Mouse (Mus musculus): ENCODE measurements around the gene Lix1l. TPM values are rescaled to one million over a fixed set of nuclear protein-coding genes. Genes with fewer than 3 reads are reported as not detected.
"Not testable (repeated sequence)": the region's sequence is repeated elsewhere in the genome, so short reads cannot be mapped to it uniquely, and the experiment has no call there.

The Lix1l gene
- total RNA-seq, 2 experiments from 2014 or later, result 0.83 to 0.89 TPM

DNA sequence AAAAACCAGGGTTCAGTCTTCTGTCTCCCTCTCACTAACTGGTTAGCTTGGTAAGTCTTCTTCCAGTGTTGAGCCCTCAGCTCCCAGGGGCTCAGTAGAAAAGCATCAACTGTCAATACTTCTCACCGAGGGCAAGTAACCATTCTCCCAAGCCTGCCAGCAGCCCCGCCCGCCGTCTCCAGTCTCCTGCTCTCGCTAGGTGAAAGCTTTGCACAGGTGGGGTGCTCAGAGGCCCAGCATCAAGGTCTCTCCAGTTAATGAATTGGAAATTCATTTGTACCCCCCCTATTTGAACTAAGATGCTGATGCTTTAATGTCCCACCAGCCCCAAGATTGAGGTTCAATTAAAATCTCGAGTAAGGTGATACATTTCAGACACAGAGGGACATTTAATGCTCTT, 19.8 kb upstream of the Lix1l start:
- no peak for ATAC-seq (replicated peaks; ENCODE audit: poor library complexity)

- ATAC-seq (replicated peaks; ENCODE audit: poor library complexity), result no peak
These were observed 19.0 kb upstream of the Lix1l start for GRCm38 (mm10) chr3:96581771-96582515.

DNA sequence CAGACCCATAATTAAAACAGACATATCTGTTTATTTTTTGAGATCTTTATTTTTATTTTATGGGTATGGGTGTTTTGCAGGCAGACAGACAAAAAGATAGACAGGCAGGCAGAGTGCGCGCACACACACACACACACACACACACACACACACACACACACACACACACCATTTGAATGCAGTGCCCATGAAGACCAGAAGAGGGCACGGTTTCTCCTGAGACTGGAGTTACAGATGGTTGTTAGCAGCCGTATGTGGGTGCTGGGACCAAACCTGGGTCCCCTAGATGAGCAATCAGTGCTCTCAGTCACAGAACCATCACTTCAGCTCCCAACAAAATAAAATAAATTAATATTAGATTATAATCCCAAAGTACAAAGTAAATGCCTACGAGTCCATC, 17.6 kb upstream of the Lix1l start:
- no peak for ATAC-seq (replicated peaks; ENCODE audit: poor library complexity)

DNA sequence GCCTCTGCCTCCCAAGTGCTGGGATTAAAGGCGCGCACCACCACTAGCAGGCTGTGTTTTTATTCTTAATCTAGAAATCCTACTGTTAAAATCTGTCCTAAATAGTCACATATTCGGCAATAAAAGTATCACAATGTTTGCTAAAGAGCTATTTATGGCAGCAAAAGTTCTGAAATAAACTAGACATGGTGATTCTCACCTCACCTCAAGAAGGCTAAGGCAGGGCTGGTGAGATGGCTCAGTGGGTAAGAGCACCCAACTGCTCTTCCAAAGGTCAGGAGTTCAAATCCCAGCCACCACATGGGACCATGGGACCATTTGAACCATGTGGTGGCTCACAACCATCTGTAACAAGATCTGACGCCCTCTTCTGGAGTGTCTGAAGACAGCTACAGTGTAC, 10.3 kb upstream of the Lix1l start:
- no peak for ATAC-seq (replicated peaks; ENCODE audit: poor library complexity)

DNA sequence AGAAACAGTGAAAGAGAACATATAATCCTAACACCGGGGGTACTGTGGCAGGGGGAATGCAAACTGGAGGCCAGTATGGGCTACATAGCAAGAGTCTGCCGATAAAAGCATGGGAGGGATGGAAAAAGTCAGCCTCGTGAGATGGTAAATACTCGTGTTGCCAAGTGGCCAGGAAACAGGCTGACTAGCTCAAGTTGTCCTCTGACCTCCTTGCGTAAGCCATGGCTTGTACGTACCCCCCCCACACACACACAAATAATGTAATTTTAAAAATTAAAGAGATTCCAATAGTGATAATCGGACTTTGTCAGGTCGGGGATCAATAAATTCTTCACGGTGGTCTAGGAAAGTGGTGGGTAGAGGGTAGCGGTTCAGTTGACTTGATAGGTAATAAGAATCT, 7.6 kb upstream of the Lix1l start:
- ATAC-seq (replicated peaks; ENCODE audit: poor library complexity), result no peak

- peak; percentile 92 for ATAC-seq (replicated peaks; ENCODE audit: poor library complexity)
These were observed 7.0 kb upstream of the Lix1l start, which contains the start of gene Polr3gl for GRCm38 (mm10) chr3:96593790-96594560. TSS of gene Polr3gl (minus strand) at chr3:96594181.

GRCm38 (mm10) chr3:96594851-96595250, 6.1 kb upstream of the Lix1l start:
- no peak for ATAC-seq (replicated peaks; ENCODE audit: poor library complexity)

- no peak for ATAC-seq (replicated peaks; ENCODE audit: poor library complexity)
These were observed 5.3 kb upstream of the Lix1l start for GRCm38 (mm10) chr3:96595661-96596060.

- ATAC-seq (replicated peaks; ENCODE audit: poor library complexity), result no peak
These were observed 4.7 kb upstream of the Lix1l start, which contains the start of gene Ankrd34a for GRCm38 (mm10) chr3:96596228-96596707. TSS of gene Ankrd34a (plus strand) at chr3:96596636.

GRCm38 (mm10) chr3:96596855-96597254, 4.1 kb upstream of the Lix1l start:
- no peak for ATAC-seq (replicated peaks; ENCODE audit: poor library complexity)

DNA sequence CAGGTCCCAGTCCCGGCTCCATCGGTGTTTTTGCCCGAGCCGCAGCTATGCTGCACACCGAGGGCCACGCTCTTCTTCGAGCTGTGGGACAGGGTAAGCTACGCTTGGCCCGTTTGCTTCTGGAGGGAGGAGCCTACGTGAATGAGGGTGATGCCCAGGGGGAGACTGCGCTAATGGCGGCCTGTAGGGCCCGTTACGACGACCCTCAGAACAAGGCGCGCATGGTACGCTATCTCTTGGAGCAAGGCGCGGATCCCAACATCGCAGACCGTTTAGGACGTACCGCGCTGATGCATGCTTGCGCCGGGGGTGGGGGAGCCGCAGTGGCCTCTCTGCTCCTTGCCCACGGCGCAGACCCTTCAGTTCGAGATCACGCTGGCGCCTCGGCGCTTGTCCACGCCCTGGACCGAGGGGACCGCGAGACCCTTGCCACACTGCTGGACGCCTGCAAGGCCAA, 3.5 kb upstream of the Lix1l start:
- no peak for ATAC-seq (replicated peaks; ENCODE audit: poor library complexity)

GRCm38 (mm10) chr3:96598156-96599068, 2.5 kb upstream of the Lix1l start:
- ATAC-seq (replicated peaks; ENCODE audit: poor library complexity), result no peak

DNA sequence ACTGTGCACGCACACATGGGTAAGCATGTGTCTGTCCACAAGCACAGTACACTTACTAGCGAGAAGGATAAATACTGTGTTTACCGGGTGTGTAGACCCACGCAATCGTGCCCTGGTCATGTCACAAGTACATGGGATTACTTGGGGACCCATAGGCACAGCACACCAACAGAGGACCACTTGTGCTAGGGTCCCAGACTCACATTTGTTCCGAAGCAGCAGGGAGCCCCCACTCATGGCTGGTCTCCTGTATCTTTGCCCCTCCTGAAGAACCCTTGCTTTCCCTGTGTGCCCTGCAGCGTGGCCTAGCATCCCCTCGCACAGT, 1.9 kb upstream of the Lix1l start:
- no peak for ATAC-seq (replicated peaks; ENCODE audit: poor library complexity)

DNA sequence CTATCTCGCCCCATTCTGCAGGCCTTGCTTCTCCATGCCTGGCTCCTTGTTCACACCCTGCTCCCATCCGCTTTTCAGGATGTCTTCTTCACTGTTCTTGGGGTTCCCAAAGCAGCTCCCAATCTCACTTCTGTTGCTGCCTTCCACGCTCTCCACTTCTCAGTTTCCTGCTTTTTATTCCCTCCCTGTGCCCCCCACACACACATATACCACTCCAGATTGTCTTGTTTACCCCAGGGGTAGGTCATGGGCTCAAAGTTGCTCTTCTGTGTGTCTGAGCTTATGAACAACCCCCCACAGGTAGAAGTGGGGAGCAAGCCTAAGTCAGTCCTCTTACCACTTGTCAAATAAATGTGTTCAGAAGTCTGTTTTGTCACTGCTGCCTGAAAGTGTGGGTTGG, 1.5 kb upstream of the Lix1l start:
- no peak for ATAC-seq (replicated peaks; ENCODE audit: poor library complexity)

GRCm38 (mm10) chr3:96601251-96601787, 370 bp downstream of the Lix1l start:
- ATAC-seq (replicated peaks; ENCODE audit: poor library complexity), result no peak

GRCm38 (mm10) chr3:96601941-96602703, 1.2 kb downstream of the Lix1l start:
- no peak for ATAC-seq (replicated peaks; ENCODE audit: poor library complexity)

GRCm38 (mm10) chr3:96602704-96603084, 1.7 kb downstream of the Lix1l start:
- ATAC-seq (replicated peaks; ENCODE audit: poor library complexity), result no peak

GRCm38 (mm10) chr3:96603311-96603710, 2.4 kb downstream of the Lix1l start:
- no peak for ATAC-seq (replicated peaks; ENCODE audit: poor library complexity)

DNA sequence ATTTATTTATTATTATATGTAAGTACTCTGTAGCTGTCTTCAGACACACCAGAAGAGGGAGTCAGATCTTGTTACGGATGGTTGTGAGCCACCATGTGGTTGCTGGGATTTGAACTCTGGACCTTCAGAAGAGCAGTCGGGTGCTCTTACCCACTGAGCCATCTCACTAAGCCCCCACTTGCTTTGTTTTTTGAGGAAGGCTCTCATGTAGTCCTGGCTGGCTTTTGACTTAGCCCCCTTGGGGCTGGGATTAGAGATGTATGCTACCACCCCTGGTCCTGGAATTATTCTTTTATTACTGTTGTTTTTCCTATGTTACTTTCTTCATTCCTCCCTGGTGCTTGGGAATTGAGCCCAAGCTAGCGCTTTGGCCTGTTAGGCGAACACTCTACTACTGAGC, 5.1 kb downstream of the Lix1l start:
- not testable (repeated sequence) for ATAC-seq (replicated peaks; ENCODE audit: poor library complexity)

- ATAC-seq (replicated peaks; ENCODE audit: poor library complexity), result no peak
These were observed 5.7 kb downstream of the Lix1l start for GRCm38 (mm10) chr3:96606618-96607017.
